Mouse (Mus musculus) liver, embryonic 12.5 days (tissue): ENCODE measurements around the gene Txnip. TPM values are rescaled to one million over a fixed set of nuclear protein-coding genes. Genes with fewer than 3 reads are reported as not detected.

ENCODE experiments used
- ATAC-seq: fragments of 200-750 bp; cut with Nextera tagmentation; 2 replicates; pipeline ENCODE4 v1.8.0; 2017; ENCODE audit warnings: moderate number of reproducible peaks, mild to moderate bottlenecking, moderate library complexity
- H3K27ac ChIP-seq: fragments of 300-500 bp; sonication (generic); 2 replicates; pipeline ENCODE4 v1.5.1; 2016; ENCODE audit warnings: mild to moderate bottlenecking
- H3K27me3 ChIP-seq: fragments of 300-500 bp; sonication (generic); replicated peaks from 2 replicates; pipeline ENCODE4 v1.6.1; 2016; ENCODE audit warnings: mild to moderate bottlenecking, moderate library complexity
- H3K36me3 ChIP-seq: fragments of 300-500 bp; sonication (generic); 2 replicates; pipeline ENCODE4 v1.6.1; 2016; ENCODE audit warnings: mild to moderate bottlenecking, moderate library complexity
- H3K4me1 ChIP-seq: fragments of 300-500 bp; sonication (generic); 2 replicates; pipeline ENCODE4 v1.6.1; 2016
- H3K4me2 ChIP-seq: fragments of 300-500 bp; sonication (generic); 2 replicates; pipeline ENCODE4 v1.6.1; 2016; ENCODE audit warnings: mild to moderate bottlenecking, moderate library complexity
- H3K4me3 ChIP-seq: fragments of 300-500 bp; sonication (generic); 2 replicates; pipeline ENCODE4 v1.5.1; 2016; ENCODE audit warnings: mild to moderate bottlenecking, moderate library complexity
- H3K9ac ChIP-seq: fragments of 300-500 bp; sonication (generic); 2 replicates; pipeline ENCODE4 v1.6.1; 2016; ENCODE audit warnings: mild to moderate bottlenecking, moderate library complexity
- H3K9me3 ChIP-seq: fragments of 300-500 bp; sonication (generic); replicated peaks from 2 replicates; pipeline ENCODE4 v1.6.1; 2016; ENCODE audit warnings: mild to moderate bottlenecking, moderate library complexity
- WGBS: fragments of 180-500 bp; shearing (Covaris S2); methylation state at CpG from one replicate; pipeline ENCODE4 v1.1.7; 2016; ENCODE audit not compliant: insufficient replicate concordance; 5-methylcytosine and 5-hydroxymethylcytosine counted together
- polyA plus RNA-seq: library from polyadenylated mRNA; unstranded; fragments of >200 nt; fragmentation: Nextera tagmentation; extraction: Ambion mirVana; gene quantifications from 2 replicates; pipeline ENCODE4 v1.2.1, GENCODE M21; 2016

The Txnip gene
- polyA plus RNA-seq, 1 experiment from 2014 or later = 29.9 TPM

DNA sequence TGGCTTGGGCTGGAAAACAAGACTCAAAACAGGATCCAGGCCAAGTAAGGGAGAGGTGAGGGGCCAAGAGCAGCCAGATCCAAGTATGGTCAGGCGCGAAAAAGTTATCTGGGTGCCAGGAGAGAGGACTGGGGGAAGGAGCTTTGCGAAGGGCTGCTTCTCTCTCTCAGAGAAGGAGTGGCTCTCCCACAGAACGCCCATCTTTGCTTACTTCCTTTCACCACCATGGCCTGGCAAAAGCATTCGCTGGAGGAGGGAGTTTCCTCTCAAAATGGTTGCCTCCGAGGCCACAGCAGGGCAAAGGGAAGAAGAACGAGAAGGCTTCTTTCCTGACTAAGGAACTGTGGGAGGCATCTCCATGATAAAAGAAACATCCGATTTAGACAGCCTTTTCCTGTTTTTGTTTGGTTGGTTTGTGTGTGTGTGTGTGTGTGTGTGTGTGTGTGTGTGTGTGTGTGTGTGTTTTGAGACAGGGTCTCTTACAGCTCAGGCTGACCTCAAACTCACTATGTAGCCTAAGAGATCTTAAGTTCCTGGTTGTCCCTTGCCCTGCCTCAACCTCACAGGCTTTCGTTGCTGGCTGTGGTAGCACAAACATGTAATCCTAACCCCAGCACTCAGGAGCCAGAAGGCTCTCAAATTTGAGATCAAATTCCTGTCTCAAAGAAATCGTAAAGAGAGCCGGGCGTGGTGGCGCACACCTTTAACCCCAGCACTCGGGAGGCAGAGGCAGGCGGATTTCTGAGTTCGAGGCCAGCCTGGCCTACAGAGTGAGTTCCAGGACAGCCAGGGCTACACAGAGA is 14.3 kb downstream of the Txnip start:
- no peaks in the 10 kb centered on the region; the same call in 1 of the 2 replicates for H3K27me3 ChIP-seq
- H3K4me2 ChIP-seq = no peak overlapping the region
- H3K4me1 ChIP-seq = peaks cover 64% of the 10 kb centered on the region
- peak overlapping the region; percentile 61 for H3K27ac ChIP-seq
- H3K9me3 ChIP-seq = no peaks in the 10 kb centered on the region
- 47% methylated on average over 16 of the region's 16 CpGs for whole genome bisulfite sequencing
- no peaks in the 10 kb centered on the region for H3K36me3 ChIP-seq
- ATAC-seq = no peak
- no peak overlapping the region for H3K9ac ChIP-seq
- no peak overlapping the region for H3K4me3 ChIP-seq

DNA sequence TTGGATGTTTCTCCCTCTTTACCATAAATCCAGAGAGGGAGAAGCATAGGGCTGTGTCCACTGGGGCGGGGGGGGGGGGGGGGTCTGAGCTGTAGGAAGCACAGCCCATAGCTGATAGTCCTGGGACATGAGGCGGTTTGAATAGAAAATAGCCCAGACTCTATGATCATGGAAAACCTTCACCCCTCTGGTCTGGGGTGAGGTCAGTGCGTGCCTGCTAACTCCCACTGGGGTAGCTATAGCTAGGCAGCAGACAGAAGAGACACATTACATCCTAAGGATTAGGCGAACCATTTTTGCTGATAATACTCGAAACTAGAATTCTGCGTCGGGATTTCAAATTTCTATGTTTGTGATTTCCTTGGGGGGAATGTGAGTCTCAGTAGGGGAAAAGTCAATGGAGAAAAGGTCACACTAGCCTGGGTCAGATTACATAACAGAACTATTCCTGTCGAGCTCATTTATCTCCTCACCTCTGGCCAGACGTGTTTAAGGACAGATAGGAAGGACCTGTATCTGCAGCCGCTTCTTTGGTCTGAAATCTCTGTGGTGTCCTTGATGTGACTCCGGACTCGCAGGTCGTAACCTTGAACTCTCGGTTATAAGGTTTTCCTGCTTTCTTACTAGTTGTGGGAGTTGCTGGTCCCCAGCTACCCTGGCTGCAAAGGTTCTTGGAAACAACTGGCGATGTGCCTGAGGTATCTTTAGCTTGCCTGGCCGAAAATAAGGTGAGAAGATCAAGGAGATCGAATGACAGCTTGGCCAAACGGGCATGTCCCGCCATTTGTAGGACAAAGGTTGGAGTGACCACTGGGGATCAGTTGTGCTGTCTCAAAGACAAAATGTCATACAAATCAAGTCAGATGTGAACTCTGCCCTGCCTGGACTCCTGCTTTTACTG is 16.1 kb downstream of the Txnip start:
- 59% methylated on average over 19 of the region's 19 CpGs for whole genome bisulfite sequencing
- Histone ChIP-seq H3K9ac (no peak overlapping the region), H3K9me3 (no peaks in the 10 kb centered on the region), H3K4me3 (no peak overlapping the region), H3K27ac (no peak overlapping the region), H3K36me3 (no peaks in the 10 kb centered on the region), H3K27me3 (no peaks in the 10 kb centered on the region; the same call in 1 of the 2 replicates), H3K4me1 (peaks cover 64% of the 10 kb centered on the region), H3K4me2 (no peak overlapping the region)
- ATAC-seq = no peak

DNA sequence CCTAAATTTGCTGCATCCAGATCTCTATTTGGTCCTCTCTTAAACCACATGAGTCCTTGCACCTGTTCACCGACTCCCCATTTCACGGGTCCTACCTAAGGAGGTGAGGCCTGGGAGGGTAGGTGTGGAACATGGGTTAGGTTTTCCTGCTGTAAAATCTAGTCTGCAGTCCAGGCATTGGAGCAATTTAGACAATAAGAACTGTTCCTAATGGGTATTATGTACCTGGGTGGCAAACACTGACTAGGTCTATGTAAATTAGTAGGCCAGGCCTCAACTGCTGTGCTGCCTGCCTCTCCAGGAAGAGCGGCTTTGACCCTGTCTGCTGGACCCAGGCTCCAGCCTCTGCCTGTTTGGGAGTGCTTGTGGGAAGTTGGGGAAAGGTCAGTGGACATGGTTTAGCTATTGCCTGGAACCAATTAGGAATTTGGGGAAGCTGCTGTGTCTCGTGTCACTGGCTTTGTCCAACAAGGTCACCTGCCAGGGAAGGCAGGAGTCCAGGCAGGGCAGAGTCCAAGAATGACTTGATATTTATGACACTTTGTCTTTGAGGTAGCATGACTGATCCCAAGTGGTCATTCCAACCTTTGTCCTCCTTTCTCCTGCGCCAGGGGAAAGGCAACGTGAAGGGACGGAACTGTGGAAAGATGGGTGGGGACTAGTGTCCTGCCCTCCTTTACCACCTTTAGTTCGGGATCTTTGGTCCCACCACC is 17.7 kb downstream of the Txnip start:
- Histone ChIP-seq H3K9ac (no peak overlapping the region), H3K4me2 (peak overlapping the region; percentile 68), H3K36me3 (no peaks in the 10 kb centered on the region), H3K4me3 (no peak overlapping the region), H3K27me3 (no peaks in the 10 kb centered on the region), H3K9me3 (no peaks in the 10 kb centered on the region), H3K27ac (no peak overlapping the region), H3K4me1 (peaks cover 68% of the 10 kb centered on the region)
- WGBS = 86% methylated on average over 8 of the region's 8 CpGs
- ATAC-seq = no peak

DNA sequence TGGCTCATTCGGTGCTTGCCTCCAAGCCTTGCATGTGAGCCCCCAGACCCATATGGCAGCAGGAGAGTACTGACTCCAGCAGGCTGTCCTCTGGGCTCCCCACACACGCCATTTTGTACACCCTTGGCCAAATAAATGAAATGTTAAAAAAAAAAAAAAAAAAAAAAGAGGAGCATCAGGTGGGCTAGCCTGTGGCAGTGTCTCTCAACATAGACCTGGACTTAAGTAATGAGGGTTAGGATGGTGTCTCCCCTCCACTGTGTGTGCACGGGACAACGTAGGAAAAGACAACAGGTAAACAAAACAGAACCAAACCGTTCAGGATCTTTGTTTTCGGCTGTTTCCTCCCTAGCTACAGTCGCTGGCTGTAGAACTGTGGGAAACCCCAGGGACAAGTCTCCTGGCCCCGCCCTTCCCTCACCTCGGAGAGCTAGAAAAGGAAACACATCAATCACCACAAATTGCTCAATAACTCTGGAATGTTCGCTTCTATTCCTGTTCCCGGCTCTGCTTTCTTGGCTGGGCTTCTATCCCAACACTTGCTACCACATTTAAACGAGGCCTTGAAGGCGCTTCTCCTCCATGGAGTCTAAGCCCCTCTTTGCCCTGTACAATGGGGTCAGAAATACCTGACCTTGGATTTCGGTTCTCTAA is 18.4 kb downstream of the Txnip start:
- H3K4me1 ChIP-seq = peaks cover 68% of the 10 kb centered on the region
- H3K27me3 ChIP-seq = no peaks in the 10 kb centered on the region
- no peaks in the 10 kb centered on the region for H3K36me3 ChIP-seq
- peak overlapping the region; percentile 30 for H3K27ac ChIP-seq
- peak overlapping the region; percentile 38 for H3K4me3 ChIP-seq
- H3K9ac ChIP-seq = peak overlapping the region; percentile 32
- ATAC-seq = no peak
- 22% methylated on average over 14 of the region's 14 CpGs for WGBS
- no peaks in the 10 kb centered on the region for H3K9me3 ChIP-seq
- peak overlapping the region; percentile 68 for H3K4me2 ChIP-seq

DNA sequence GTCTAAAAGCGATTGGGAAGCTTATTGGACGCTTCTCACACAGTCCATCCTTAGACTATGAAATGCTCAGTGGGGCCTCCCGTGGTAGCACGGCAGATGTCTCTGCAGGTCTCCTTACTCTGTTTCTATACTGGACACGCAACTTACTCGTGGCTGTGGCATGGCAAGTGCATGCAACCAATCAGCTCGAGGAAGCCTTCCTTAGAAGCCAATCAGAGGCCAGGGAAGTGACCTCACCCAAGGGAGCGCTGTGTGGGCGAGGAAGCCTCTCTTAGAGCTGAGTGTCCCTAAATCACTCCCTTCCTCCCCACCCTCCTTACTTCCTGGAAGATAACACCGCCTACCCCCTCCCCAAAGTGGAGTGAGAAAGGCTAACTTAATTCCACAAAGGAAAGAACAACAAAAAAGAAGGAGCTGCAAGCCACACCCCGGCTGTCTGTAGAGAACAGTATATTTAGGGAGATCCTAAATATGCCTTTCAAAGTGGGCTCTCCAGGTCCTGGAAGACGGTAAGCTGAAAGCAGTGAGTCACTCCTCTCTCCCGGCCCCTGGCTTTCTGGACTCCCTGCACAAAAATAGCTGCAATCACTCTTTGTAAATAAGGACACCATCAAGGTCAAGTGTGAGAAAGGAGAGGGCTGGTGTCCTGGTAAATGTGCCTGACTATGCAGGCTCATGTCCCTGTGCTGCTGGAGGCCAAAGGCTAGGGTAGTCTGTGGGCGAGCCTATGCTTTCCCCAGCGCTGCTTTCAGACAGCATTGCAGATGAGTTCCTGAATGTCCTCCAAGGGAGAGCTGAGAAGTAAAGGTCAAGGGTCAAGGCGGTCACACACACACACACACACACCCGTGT is 19.2 kb downstream of the Txnip start, which contains the start of gene Gm16253:
Gm16253 (plus strand) TSS at position 295 of the 852 bp plus-strand sequence.
- Histone ChIP-seq H3K4me1 (peaks cover 66% of the 10 kb centered on the region), H3K9ac (peak within 1 kb of the TSS; percentile 32), H3K9me3 (no peaks in the 10 kb centered on the region), H3K36me3 (no peaks in the 10 kb centered on the region), H3K27ac (peak within 1 kb of the TSS; percentile 74), H3K27me3 (no peaks in the 10 kb centered on the region), H3K4me3 (peak within 1 kb of the TSS; percentile 38), H3K4me2 (peak within 1 kb of the TSS; percentile 68)
- WGBS = 17% methylated on average over 17 of the region's 17 CpGs
- ATAC-seq = peak; percentile 88

DNA sequence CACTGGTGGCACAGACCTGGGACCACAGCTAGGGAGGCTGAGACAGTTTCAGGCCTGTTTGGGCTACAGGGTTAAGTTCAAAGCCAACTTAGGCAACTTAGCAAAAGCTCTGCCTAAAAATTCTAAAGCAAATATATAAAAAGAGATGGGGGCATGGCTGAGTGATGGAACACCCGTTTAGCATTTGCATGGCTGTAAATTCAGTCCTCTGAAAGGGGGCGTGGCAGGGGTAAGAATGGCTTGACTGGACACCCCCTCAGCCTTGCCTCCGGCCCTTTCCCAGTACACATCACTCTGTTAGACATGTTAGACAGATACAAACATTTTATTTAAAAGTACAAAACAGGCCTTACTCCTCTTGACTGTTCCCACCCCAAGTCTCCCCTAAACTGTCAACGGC is 19.8 kb downstream of the Txnip start:
- peaks cover 62% of the 10 kb centered on the region for H3K4me1 ChIP-seq
- H3K36me3 ChIP-seq = no peaks in the 10 kb centered on the region
- no peaks in the 10 kb centered on the region for H3K27me3 ChIP-seq
- WGBS = 66% methylated on average over 4 of the region's 4 CpGs
- ATAC-seq = no peak
- peak overlapping the region; percentile 74 for H3K27ac ChIP-seq
- peak overlapping the region; percentile 68; the same call in 1 of the 2 replicates for H3K4me2 ChIP-seq
- H3K9ac ChIP-seq = no peak overlapping the region
- H3K4me3 ChIP-seq = no peak overlapping the region
- H3K9me3 ChIP-seq = no peaks in the 10 kb centered on the region

DNA sequence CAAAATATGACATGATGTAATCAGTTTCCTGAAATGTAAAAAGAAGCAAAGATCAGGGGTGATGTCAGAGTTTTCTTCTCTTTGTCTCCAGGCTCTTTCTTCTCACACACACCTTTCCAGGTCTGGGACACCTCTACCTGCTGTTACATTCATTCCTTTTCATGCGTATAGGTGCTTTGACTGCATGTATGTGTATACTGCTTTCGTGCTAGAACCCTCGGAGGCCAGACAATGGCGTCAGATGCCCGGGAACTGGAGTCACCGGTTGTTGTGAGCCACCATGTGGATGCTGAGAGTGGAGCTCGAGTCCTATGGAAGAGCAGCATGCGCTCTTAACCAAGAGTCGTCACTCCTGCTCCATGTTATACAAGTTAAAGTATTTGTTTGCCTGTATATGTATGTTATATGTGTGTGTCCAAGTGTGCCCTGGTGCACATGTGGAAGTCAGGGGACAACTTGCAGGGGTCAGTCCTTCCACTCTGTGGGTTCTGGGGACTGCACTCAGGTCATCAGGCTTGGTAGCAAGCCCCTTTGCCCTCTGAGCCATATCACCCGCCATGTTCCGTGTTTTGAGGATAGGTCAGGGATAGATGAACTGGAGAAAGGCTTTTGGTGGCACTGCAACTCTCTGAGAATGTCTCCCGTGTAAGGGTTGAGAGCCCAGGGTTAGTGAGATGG is 20.9 kb downstream of the Txnip start:
- Histone ChIP-seq H3K4me3 (no peak overlapping the region), H3K27me3 (no peaks in the 10 kb centered on the region), H3K4me2 (no peak overlapping the region), H3K9ac (no peak overlapping the region), H3K36me3 (no peaks in the 10 kb centered on the region), H3K4me1 (peaks cover 58% of the 10 kb centered on the region), H3K27ac (no peak overlapping the region), H3K9me3 (no peaks in the 10 kb centered on the region)
- no peak for ATAC-seq
- WGBS = 76% methylated on average over 12 of the region's 12 CpGs

DNA sequence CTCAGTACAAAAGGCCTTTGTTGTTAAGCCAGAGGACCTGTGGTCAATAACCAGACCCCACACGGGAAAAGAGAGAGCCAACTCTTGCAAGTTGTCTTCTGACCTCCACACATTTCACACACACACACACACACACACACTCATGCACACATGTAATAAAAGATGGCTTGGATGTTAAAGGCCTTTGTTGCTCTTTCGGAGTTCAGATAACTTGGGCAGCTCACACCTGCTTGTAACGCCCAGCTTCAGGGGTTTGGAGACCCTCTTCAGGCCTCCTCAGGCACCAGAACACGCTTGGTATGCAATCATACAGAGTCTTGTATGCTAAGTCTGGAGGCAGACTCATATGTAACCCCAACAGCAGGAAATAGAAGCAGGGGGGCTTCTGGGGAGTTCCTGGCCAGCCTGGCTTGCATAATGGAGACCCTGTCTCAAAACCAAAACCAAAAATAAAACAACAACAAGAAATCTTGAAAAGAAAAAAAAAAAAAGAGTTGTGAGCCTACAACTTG is 21.5 kb downstream of the Txnip start:
- no peak overlapping the region for H3K9ac ChIP-seq
- H3K36me3 ChIP-seq = no peaks in the 10 kb centered on the region
- H3K27me3 ChIP-seq = no peaks in the 10 kb centered on the region
- ATAC-seq = no peak
- H3K4me3 ChIP-seq = no peak overlapping the region
- peak overlapping the region; percentile 65; the same call in 1 of the 2 replicates for H3K4me2 ChIP-seq
- peaks cover 52% of the 10 kb centered on the region for H3K4me1 ChIP-seq
- H3K9me3 ChIP-seq = no peaks in the 10 kb centered on the region
- no peak overlapping the region for H3K27ac ChIP-seq
- 67% methylated on average over 4 of the region's 4 CpGs for WGBS

DNA sequence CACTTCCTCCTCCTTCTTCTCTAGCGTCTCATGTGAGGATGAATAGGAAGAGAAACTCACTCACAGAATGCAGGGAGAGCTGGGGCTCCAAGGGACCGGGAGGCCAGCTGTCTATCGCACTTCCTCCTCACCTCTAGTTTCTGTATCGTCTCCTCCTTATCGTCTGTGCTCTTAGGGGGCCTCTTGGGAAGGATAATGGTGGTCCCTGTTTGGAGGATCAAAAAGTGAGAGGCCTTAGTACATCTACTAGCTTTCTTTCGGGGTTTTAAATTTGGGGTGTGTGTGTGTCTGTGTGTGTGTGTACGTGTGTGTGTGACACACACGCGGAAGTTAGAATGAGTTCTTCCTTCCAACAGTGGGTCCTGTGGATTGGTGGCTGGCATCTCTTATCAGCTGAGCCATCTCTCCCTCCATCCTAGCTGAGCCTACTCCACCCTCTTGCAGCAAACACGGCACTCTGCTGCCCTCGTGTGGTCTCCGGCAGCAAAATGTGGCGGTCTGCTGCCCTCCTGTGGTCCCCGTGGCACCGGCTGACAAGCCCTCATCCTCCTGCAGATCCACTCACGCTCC is 22.2 kb downstream of the Txnip start:
- H3K9me3 ChIP-seq = no peaks in the 10 kb centered on the region
- no peaks in the 10 kb centered on the region for H3K27me3 ChIP-seq
- peak overlapping the region; percentile 12 for H3K27ac ChIP-seq
- 0 out of 2 replicates have a peak overlapping the region, but pooled peaks have one; percentile 54 for H3K9ac ChIP-seq
- 5% methylated on average over 16 of the region's 16 CpGs for WGBS
- H3K4me1 ChIP-seq = peaks cover 50% of the 10 kb centered on the region
- no peaks in the 10 kb centered on the region for H3K36me3 ChIP-seq
- peak; percentile 61 for ATAC-seq
- peak overlapping the region; percentile 20; the same call in 1 of the 2 replicates for H3K4me3 ChIP-seq
- H3K4me2 ChIP-seq = peak overlapping the region; percentile 65

DNA sequence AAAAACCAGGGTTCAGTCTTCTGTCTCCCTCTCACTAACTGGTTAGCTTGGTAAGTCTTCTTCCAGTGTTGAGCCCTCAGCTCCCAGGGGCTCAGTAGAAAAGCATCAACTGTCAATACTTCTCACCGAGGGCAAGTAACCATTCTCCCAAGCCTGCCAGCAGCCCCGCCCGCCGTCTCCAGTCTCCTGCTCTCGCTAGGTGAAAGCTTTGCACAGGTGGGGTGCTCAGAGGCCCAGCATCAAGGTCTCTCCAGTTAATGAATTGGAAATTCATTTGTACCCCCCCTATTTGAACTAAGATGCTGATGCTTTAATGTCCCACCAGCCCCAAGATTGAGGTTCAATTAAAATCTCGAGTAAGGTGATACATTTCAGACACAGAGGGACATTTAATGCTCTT is 23.4 kb downstream of the Txnip start:
- no peak overlapping the region for H3K4me2 ChIP-seq
- H3K9me3 ChIP-seq = no peaks in the 10 kb centered on the region
- no peak overlapping the region for H3K27ac ChIP-seq
- WGBS = 54% methylated on average over 6 of the region's 6 CpGs
- H3K36me3 ChIP-seq = no peaks in the 10 kb centered on the region
- ATAC-seq = no peak
- peaks cover 39% of the 10 kb centered on the region for H3K4me1 ChIP-seq
- no peaks in the 10 kb centered on the region for H3K27me3 ChIP-seq
- no peak overlapping the region for H3K9ac ChIP-seq
- H3K4me3 ChIP-seq = no peak overlapping the region
